Mouse (Mus musculus): ENCODE results near the gene Asb16.

Asb16 gene

DNA sequence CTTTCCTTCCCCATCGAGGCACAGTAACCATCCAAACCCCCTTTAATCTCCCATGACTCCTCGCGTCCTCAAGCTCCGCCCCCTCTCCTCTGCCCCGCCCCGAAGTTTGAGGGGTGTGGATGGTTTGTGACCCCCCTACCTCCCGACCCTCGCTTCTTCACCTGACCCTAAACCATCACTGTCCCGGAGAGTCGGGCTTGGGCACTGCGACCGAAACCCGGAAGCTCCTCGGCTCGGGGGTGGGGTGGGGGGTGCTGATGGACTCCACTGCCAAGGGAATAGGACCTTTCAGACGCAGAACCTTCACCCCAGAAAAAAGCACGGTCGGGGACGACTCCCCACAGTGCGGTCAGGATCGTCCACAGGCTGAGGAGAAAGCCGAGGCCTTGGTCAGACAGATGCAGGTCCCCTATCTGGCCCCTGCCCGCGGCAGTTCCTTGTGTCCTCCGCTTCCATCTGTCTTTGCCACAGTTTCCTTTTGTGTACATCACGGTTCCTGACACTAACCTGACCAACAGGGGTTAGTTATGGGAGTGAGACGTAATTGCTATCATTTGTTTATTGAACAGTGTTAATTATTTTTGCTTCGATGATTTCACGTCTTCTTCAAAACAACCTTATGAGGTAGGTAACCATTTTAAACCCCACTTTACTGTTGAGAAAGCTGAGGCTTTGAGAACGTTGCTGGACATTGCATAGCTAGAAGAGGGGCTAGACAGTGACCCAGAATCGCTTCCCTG lies 16.7 kb downstream of the Asb16 start:
- DNase-seq (ENCODE audit: low read depth, low spot score), result no peak

DNA sequence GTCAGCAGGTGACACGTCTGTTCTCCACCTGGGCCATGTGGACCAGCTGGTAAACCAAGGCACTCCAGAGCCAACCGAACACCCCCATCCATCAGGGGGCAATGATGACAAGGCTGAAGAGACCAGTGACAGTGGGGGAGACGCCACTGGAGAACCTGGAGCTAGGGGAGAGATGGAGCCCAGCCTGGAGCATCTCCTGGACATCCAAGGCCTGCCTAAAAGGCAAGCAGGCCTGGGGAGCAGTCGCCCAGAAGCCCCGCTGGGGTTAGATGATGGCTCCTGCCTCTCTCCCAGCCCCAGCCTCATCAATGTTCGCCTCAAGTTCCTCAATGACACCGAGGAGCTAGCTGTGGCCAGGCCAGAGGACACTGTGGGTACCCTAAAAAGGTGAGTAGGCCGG lies 18.9 kb downstream of the Asb16 start:
- no peak for DNase-seq (ENCODE audit: low read depth, low spot score)

DNA sequence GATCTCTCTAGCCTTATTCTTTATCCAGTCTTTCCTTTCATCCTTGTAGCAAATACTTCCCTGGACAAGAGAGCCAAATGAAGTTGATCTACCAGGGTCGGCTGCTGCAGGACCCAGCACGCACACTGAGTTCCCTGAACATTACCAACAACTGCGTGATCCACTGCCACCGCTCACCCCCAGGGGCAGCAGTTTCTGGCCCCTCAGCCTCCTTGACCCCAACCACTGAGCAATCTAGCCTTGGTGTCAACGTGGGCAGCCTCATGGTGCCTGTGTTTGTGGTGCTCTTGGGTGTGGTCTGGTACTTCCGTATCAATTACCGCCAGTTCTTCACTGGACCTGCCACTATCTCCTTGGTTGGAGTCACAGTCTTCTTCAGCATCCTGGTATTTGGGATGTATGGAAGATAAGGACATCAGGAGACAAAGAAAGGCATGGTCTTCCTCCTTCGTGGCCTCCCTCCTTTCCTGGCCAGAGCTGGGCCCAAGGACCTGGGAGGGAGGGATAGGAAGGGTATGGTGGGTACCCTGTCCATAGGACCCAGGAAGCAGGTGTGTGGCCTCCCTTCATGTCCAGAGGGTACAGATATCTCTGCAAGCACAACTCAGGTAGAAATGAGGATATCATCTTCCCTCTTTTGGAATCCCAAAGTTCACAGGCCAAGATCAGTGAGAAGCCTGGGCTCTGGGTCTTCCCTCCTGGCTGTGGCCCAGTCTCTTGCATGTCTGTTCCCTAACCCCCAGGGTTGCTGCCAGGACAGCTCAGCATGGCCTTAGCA lies 19.7 kb downstream of the Asb16 start:
- no peak for DNase-seq (ENCODE audit: low read depth, low spot score)

DNA sequence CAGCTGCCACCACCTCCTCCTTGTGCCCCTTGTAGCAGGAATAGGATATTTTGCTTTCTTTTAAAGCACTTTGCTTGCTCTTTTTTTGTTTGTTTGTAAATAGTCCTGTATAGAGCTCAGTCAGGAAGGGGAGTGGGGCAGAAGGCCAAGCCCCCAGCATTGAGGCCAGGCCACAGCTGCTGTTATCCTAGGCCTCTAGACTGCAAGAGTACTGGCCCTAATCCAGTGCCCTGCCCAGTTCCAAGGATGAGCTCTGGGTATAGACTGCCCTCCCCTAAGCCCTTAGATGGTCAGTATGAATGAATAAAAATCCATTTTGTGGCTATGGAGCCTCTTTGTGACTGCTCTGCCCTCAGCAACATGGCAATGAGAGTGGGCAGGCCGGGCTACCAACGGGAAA lies 20.4 kb downstream of the Asb16 start:
- no peak for DNase-seq (ENCODE audit: low read depth, low spot score)

DNA sequence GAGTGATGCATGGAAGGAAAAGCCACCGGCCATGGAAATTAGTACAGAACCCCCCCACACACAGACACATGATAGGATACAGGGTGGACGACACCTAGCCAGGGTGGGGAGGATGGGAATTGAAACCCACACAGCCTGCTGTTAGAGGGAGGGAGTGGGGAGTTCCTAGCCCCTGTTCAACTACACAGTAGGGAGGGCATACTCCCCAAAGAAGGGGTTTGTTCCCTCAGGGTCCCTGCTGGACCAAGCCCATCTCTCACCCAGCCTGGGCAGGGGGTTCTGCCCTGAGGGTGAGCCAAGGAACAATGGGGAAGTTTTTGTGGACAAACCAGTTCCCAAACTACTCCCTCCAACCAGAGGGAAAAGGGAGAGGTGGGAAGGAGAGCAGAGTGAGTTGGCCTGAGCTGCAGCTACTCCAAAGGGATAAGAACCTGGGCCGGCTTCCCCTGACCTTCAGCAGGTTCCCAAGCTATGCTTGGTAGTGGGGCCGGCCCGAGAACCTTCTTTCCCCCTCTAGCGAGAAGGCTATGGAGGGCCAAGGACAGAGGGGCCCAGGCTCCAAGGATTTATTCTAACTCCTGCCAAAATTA lies 21.1 kb downstream of the Asb16 start:
- no peak for DNase-seq (ENCODE audit: low read depth, low spot score)

DNA sequence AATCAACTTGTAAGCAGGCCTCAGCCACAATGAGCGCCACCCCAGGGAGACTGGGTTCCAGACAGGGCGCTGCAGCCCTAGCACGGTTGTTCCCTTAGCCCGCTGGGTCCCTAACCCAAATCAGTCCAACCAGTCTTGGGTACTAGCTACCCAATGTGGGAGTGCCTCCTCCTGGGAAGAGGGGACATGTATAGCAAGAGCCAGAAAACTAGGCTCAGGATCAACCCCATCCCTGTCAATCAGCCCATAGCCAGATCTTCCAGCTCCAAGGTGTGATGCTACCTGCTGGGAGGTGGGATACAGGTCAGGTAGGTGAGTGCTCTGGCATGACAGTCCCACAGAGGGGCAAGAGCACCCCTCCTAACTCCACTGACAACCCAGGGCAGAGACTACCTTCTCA lies 21.6 kb downstream of the Asb16 start:
- DNase-seq (ENCODE audit: low read depth, low spot score), result no peak

- no peak for DNase-seq (ENCODE audit: low read depth, low spot score)
Observed at GRCm38 (mm10) chr11:102291051-102291535, 22.6 kb downstream of the Asb16 start.

DNA sequence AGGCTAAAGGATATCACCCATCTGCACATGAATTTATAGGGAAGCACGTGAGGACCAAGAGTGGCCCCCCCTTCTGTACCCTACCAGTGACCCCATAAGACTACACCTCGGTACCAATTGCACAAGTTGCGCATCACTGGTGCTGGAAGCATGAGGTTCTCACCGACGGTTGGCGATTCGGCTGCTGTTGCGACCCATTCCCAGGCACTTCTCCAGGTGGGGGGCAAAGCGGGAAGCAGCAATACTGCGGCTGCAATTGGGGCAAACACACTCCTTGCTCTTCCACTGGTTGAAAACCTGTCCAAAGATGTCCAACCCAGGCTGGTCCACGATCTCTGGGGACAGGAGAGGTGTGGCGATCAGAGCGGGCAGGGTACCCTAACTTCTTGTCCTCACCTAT lies 25.4 kb downstream of the Asb16 start:
- no peak for DNase-seq (ENCODE audit: low read depth, low spot score)

DNA sequence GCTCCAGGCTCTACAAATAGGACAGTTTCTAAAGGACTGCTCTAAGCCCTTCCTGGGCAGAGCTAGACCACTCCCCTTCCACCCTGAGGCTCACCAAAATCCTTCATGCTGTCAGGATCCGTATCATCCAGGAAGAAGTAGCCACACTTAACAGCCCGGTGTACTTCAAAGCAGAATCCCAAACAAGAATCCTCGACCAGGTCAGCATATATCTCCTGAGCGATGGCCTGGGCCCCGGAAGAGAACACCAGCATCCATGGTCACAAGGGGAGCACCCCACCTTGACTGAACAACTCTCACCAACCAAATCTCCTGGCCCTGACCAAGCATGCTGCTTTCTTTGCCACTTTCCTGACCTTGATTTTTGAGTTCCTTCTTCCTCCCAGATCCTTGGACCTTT lies 25.9 kb downstream of the Asb16 start:
- DNase-seq (ENCODE audit: low read depth, low spot score), result no peak

- DNase-seq (ENCODE audit: low read depth, low spot score), result no peak
Observed at GRCm38 (mm10) chr11:102294887-102295597, 26.5 kb downstream of the Asb16 start.

- DNase-seq (ENCODE audit: low read depth, low spot score), result peak; percentile 66
Observed at GRCm38 (mm10) chr11:102295598-102296471, 27.3 kb downstream of the Asb16 start.

DNA sequence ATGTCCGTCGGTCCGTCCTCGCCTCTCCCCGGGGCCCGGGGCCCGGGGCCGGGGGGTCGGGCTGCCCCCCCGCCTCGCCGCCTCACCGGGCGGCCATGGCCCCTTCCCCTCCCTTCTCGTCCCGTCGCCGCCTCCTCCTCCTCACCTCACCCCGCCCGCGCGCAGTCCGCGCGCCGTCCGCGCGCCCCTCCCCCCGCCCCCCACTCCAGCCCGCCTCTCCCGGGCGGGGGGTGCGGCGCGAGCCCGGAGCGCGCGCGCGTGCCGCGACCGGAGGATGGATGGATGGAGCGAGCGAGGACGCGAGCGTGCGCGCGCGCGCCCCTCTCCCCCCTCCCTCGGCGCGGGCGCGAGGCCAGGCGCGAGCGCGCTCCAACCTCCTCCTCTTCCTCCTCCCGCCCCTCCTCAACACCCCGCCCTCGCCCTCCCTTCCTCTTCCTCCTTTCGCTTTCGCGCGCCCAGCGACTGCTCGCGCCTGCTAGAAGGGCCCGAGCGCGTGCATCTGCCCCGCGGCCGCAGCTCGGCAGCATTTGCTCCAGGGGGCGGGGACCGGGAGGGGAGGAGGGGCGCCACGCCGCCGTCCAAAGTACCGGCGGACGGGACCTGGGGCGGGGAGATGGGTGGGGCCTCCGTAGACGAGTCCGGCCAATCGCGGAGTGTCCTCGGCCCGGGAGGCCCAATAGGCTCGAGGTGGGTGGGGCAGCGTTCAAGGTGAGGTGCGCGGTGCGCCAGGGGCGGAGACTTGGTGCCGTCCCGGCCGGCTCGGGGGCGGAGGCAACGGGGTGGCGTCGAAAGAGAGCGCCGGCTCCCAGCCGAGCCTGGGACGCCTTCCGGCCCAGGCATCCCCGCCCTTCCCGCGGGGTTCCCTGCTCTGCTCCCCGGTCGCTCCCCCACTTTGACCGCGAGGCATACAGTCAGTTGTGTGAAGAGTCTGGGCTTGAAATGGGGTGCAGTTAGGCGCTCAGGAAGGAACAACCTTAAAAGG lies 28.2 kb downstream of the Asb16 start, which contains the start of gene Atxn7l3:
TSS of gene Atxn7l3 (minus strand) at position 141 of the 982 bp plus-strand sequence.
- DNase-seq (ENCODE audit: low read depth, low spot score), result peak; percentile 98

- peak; percentile 25 for DNase-seq (ENCODE audit: low read depth, low spot score)
Observed at GRCm38 (mm10) chr11:102297577-102298556, 29.3 kb downstream of the Asb16 start.

DNA sequence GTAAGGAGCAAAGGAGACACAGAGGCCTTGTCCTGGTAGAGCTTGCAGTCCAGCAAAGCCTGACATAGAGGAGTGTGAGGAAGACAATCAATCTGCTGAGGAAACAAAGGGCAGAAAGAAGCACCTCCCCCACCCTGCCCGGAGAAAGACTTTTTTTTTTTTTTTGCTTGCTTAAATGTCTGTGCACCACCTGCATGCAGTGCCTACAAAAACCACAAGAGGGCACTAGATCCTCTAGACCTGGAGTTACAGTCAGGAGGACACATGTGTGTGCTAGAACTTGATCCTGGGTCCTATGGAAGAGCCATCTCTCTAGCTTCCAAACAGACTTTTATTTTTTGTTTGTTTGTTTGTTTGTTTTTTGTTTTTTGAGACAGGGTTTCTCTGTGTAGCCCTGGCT lies 31.3 kb downstream of the Asb16 start:
- DNase-seq (ENCODE audit: low read depth, low spot score), result peak; percentile 83

GRCm38 (mm10) chr11:102304141-102304540 lies 35.6 kb downstream of the Asb16 start:
- DNase-seq (ENCODE audit: low read depth, low spot score), result no peak

- DNase-seq (ENCODE audit: low read depth, low spot score), result no peak
Observed at GRCm38 (mm10) chr11:102305359-102305758, 36.8 kb downstream of the Asb16 start.

GRCm38 (mm10) chr11:102308104-102308503 lies 39.6 kb downstream of the Asb16 start:
- DNase-seq (ENCODE audit: low read depth, low spot score), result no peak

DNA sequence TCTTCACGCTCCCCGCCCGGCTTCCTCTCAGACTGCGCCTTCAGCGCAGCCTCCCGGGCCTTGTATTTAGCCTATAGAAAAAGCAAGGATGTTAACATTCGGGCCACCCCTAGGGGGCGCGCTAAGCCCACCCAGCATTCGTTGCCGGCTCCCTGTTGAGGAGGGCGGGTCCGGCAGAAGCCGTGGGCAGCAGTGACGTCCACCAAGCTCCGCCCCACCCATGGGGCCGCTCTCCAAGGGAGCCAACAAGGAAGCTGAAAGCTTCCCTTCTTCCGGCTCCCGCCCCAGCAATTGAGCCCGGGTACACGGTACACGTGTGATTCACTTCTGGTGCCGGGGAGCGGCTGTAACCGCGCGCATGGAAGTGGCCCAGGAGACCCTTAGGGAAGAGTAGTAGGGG lies 40.4 kb downstream of the Asb16 start:
- DNase-seq (ENCODE audit: low read depth, low spot score), result peak; percentile 97

Measured in mesoderm, embryonic 11.5 days (tissue).